Mouse (Mus musculus): ENCODE results near the gene Marveld3. TPM values are rescaled to one million over a fixed set of nuclear protein-coding genes. Genes with fewer than 3 reads are reported as not detected.
A peak's percentile ranks its signal among the peaks of the same experiment; 100 is the strongest.

Gene Marveld3
- polyA plus RNA-seq, 1 experiment from 2014 or later = 0.61 TPM

GRCm38 (mm10) chr8:109962896-109963295 lies 893 bp upstream of the Marveld3 start:
- no peak for ATAC-seq (ENCODE audit: low FRiP score, low read depth)
- peaks cover 27% of the 10 kb centered on the region for H3K27me3 ChIP-seq (replicated peaks)
- 78% methylated on average over 9 of the region's 9 CpGs for WGBS
- H3K9me3 ChIP-seq = no peaks in the 10 kb centered on the region
- no peak overlapping the region for H3K4me3 ChIP-seq
- H3K27ac ChIP-seq = no peak overlapping the region
- no peaks in the 10 kb centered on the region for H3K36me3 ChIP-seq
- no peak overlapping the region for H3K4me2 ChIP-seq (replicated peaks)
- no peak overlapping the region for H3K9ac ChIP-seq
- peaks cover 7% of the 10 kb centered on the region for H3K4me1 ChIP-seq

- H3K4me2 ChIP-seq (replicated peaks) = no peak overlapping the region
- peaks cover 27% of the 10 kb centered on the region for H3K27me3 ChIP-seq (replicated peaks)
- WGBS = 75% methylated on average over 4 of the region's 4 CpGs
- no peak overlapping the region for H3K9ac ChIP-seq
- no peak for ATAC-seq (ENCODE audit: low FRiP score, low read depth)
- no peak overlapping the region for H3K27ac ChIP-seq
- H3K4me1 ChIP-seq = peaks cover 19% of the 10 kb centered on the region
- H3K36me3 ChIP-seq = no peaks in the 10 kb centered on the region
- no peak overlapping the region for H3K4me3 ChIP-seq
- H3K9me3 ChIP-seq = no peaks in the 10 kb centered on the region
These were observed 2.9 kb downstream of the Marveld3 start for GRCm38 (mm10) chr8:109959112-109959511.

- H3K4me2 ChIP-seq (replicated peaks) = no peak overlapping the region
- ATAC-seq (ENCODE audit: low FRiP score, low read depth) = no peak
- peaks cover 20% of the 10 kb centered on the region for H3K4me1 ChIP-seq
- no peak overlapping the region for H3K27ac ChIP-seq
- whole genome bisulfite sequencing = 42% methylated on average over 11 of the region's 12 CpGs
- peaks cover 23% of the 10 kb centered on the region for H3K27me3 ChIP-seq (replicated peaks)
- H3K9me3 ChIP-seq = no peaks in the 10 kb centered on the region
- H3K9ac ChIP-seq = no peak overlapping the region
- no peak overlapping the region for H3K4me3 ChIP-seq
- H3K36me3 ChIP-seq = no peaks in the 10 kb centered on the region
These were observed 3.9 kb downstream of the Marveld3 start for GRCm38 (mm10) chr8:109958036-109958655.

- ATAC-seq (ENCODE audit: low FRiP score, low read depth) = 0 out of 2 replicates have a peak, but pooled peaks have one; percentile 34
- Histone ChIP-seq H3K4me3 (no peak overlapping the region), H3K4me2 (replicated peaks) (peak overlapping the region; percentile 44), H3K36me3 (no peaks in the 10 kb centered on the region), H3K4me1 (peaks cover 20% of the 10 kb centered on the region), H3K27ac (no peak overlapping the region), H3K9ac (no peak overlapping the region), H3K27me3 (replicated peaks) (peaks cover 21% of the 10 kb centered on the region), H3K9me3 (no peaks in the 10 kb centered on the region)
- WGBS = 3% methylated on average over 16 of the region's 16 CpGs
These were observed 4.6 kb downstream of the Marveld3 start for GRCm38 (mm10) chr8:109957167-109958028.

GRCm38 (mm10) chr8:109954486-109954948 lies 7.5 kb downstream of the Marveld3 start:
- peak; percentile 48; the same call in 1 of the 2 replicates for ATAC-seq (ENCODE audit: low FRiP score, low read depth)
- Histone ChIP-seq H3K9ac (no peak overlapping the region), H3K9me3 (no peaks in the 10 kb centered on the region), H3K4me2 (replicated peaks) (no peak overlapping the region), H3K27me3 (replicated peaks) (peaks cover 4% of the 10 kb centered on the region; the same call in 1 of the 2 replicates), H3K4me3 (no peak overlapping the region), H3K27ac (no peak overlapping the region), H3K4me1 (peaks cover 14% of the 10 kb centered on the region; the same call in 1 of the 2 replicates), H3K36me3 (no peaks in the 10 kb centered on the region)
- 38% methylated on average over 13 of the region's 13 CpGs for WGBS

GRCm38 (mm10) chr8:109952171-109952570 lies 9.8 kb downstream of the Marveld3 start:
- H3K4me2 ChIP-seq (replicated peaks) = no peak overlapping the region
- H3K9me3 ChIP-seq = no peaks in the 10 kb centered on the region
- no peak for ATAC-seq (ENCODE audit: low FRiP score, low read depth)
- no peak overlapping the region for H3K4me3 ChIP-seq
- H3K27me3 ChIP-seq (replicated peaks) = peaks cover 9% of the 10 kb centered on the region; the same call in 1 of the 2 replicates
- H3K9ac ChIP-seq = no peak overlapping the region
- H3K36me3 ChIP-seq = no peaks in the 10 kb centered on the region
- peaks cover 8% of the 10 kb centered on the region; the same call in 1 of the 2 replicates for H3K4me1 ChIP-seq
- H3K27ac ChIP-seq = no peak overlapping the region
- 79% methylated on average over 7 of the region's 7 CpGs for WGBS

GRCm38 (mm10) chr8:109948285-109948564 lies 13.8 kb downstream of the Marveld3 start:
- H3K4me1 ChIP-seq = peaks cover 8% of the 10 kb centered on the region
- H3K4me2 ChIP-seq (replicated peaks) = peak overlapping the region; percentile 55
- H3K4me3 ChIP-seq = peak overlapping the region; percentile 20
- H3K27ac ChIP-seq = no peak overlapping the region
- ATAC-seq (ENCODE audit: low FRiP score, low read depth) = 0 out of 2 replicates have a peak, but pooled peaks have one; percentile 23
- H3K27me3 ChIP-seq (replicated peaks) = peaks cover 9% of the 10 kb centered on the region; the same call in 1 of the 2 replicates
- peak overlapping the region; percentile 33 for H3K9ac ChIP-seq
- 3% methylated on average over 19 of the region's 19 CpGs for WGBS
- no peaks in the 10 kb centered on the region for H3K9me3 ChIP-seq
- no peaks in the 10 kb centered on the region for H3K36me3 ChIP-seq

GRCm38 (mm10) chr8:109947447-109948284 lies 14.3 kb downstream of the Marveld3 start:
- 1% methylated on average over 26 of the region's 26 CpGs for WGBS
- H3K9ac ChIP-seq = peak overlapping the region; percentile 33
- H3K9me3 ChIP-seq = no peaks in the 10 kb centered on the region
- no peaks in the 10 kb centered on the region for H3K36me3 ChIP-seq
- H3K4me2 ChIP-seq (replicated peaks) = peak overlapping the region; percentile 55
- H3K27ac ChIP-seq = no peak overlapping the region
- peaks cover 8% of the 10 kb centered on the region for H3K4me1 ChIP-seq
- H3K4me3 ChIP-seq = peak overlapping the region; percentile 20
- peak; percentile 51; the same call in 1 of the 2 replicates for ATAC-seq (ENCODE audit: low FRiP score, low read depth)
- peaks cover 9% of the 10 kb centered on the region; the same call in 1 of the 2 replicates for H3K27me3 ChIP-seq (replicated peaks)

GRCm38 (mm10) chr8:109946272-109946671 lies 15.7 kb downstream of the Marveld3 start:
- Histone ChIP-seq H3K4me3 (no peak overlapping the region), H3K27me3 (replicated peaks) (peaks cover 9% of the 10 kb centered on the region; the same call in 1 of the 2 replicates), H3K9ac (no peak overlapping the region), H3K27ac (no peak overlapping the region), H3K36me3 (no peaks in the 10 kb centered on the region; the same call in 1 of the 2 replicates), H3K4me1 (peaks cover 11% of the 10 kb centered on the region), H3K9me3 (no peaks in the 10 kb centered on the region), H3K4me2 (replicated peaks) (no peak overlapping the region)
- ATAC-seq (ENCODE audit: low FRiP score, low read depth) = no peak
- 90% methylated on average over 7 of the region's 7 CpGs for WGBS

GRCm38 (mm10) chr8:109945694-109946093 lies 16.3 kb downstream of the Marveld3 start:
- Histone ChIP-seq H3K27me3 (replicated peaks) (peaks cover 8% of the 10 kb centered on the region; the same call in 1 of the 2 replicates), H3K9me3 (no peaks in the 10 kb centered on the region), H3K4me3 (no peak overlapping the region), H3K9ac (no peak overlapping the region), H3K36me3 (peaks cover 4% of the 10 kb centered on the region), H3K4me2 (replicated peaks) (no peak overlapping the region), H3K4me1 (peaks cover 11% of the 10 kb centered on the region), H3K27ac (no peak overlapping the region)
- WGBS = 78% methylated on average over 7 of the region's 7 CpGs
- no peak for ATAC-seq (ENCODE audit: low FRiP score, low read depth)

- Histone ChIP-seq H3K27ac (no peak overlapping the region), H3K36me3 (peaks cover 9% of the 10 kb centered on the region), H3K4me2 (replicated peaks) (no peak overlapping the region), H3K4me1 (peaks cover 11% of the 10 kb centered on the region), H3K9ac (no peak overlapping the region), H3K9me3 (no peaks in the 10 kb centered on the region), H3K27me3 (replicated peaks) (peaks cover 6% of the 10 kb centered on the region; the same call in 1 of the 2 replicates), H3K4me3 (no peak overlapping the region)
- WGBS = 27% methylated on average over 9 of the region's 9 CpGs
- ATAC-seq (ENCODE audit: low FRiP score, low read depth) = no peak
These were observed 16.8 kb downstream of the Marveld3 start for GRCm38 (mm10) chr8:109945153-109945632.

Measured in neural tube, embryonic 12.5 days (tissue).